Comparison of ENCODE assay signal across 13 mouse cellular contexts in the genomic region with DNA sequence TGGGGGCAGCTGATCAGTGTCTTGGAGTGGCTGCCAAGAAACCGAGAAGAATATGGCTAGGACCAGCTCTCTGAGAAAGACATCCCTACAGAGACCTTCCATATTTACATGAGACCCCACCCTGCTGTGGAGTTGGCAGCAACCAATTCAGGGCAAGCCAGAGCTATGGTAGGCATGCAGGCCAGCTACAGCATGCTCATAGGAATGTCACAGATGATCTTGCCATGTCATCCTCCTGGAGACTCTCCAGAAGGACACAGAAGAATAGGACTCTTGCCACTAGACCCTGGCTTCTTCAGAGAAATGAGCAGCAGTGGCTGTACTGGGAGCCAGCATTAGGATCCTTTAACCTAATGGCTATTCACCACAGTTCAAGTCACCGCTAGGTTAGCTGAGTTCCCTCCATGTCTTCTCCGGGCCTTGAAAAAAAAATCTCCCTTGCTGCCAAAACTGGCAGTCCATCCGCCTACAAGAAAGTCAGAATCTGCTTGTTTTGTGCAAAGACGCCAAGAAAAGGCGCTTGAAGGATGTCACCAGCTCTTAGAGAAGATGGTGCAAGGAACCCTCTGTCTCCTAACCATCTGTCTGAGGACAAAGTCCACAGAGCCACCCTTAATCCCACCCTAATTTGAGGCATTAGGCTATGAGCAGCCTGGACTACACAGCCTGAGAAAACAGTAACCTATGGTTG. TPM values are rescaled to one million over a fixed set of nuclear protein-coding genes. Genes with fewer than 3 reads are reported as not detected.
DNase-seq lines count a peak whose midpoint lies in the region; ATAC-seq lines count a peak whose summit lies in the region.
"Had no signal": no experiment of that assay in that cellular context is flagged by ENCODE, and none has a peak within 500 bp of the region (broad histone marks: within the 10 kb centered on the region; RNA-seq: fewer than 3 reads in every experiment).

No protein-coding gene starts in this region.

- no peaks in the 10 kb centered on the region for H3K36me3 ChIP-seq in forebrain, embryonic 11.5 days (ENCODE audit: control insufficient read depth, insufficient read depth, low read length)
- H3K36me3 ChIP-seq in forebrain, embryonic 16.5 days (ENCODE audit: control insufficient read depth, insufficient read depth) = no peaks in the 10 kb centered on the region
- H3K36me3 ChIP-seq: hindbrain, embryonic 15.5 days; stomach, embryonic 15.5 days had no signal

- H3K27me3 ChIP-seq in forebrain, embryonic 11.5 days (ENCODE audit: control insufficient read depth, insufficient read depth, low read length) = no peaks in the 10 kb centered on the region
- H3K27me3 ChIP-seq in forebrain, embryonic 16.5 days (replicated peaks; ENCODE audit: control insufficient read depth, insufficient read depth, low read length) = no peaks in the 10 kb centered on the region
- H3K27me3 ChIP-seq: hindbrain, embryonic 15.5 days; stomach, embryonic 15.5 days had no signal

- H3K4me3 ChIP-seq in forebrain, embryonic 11.5 days (ENCODE audit: low read depth, low read length) = no peak overlapping the region
- H3K4me3 ChIP-seq in forebrain, embryonic 16.5 days (replicated peaks; ENCODE audit: low read length) = no peak overlapping the region
- H3K4me3 ChIP-seq: hindbrain, embryonic 15.5 days; megakaryocyte, embryonic 14.5 days; stomach, embryonic 15.5 days had no signal

- peaks cover 3% of the 10 kb centered on the region; the same call in 1 of the 2 replicates for H3K4me1 ChIP-seq in forebrain, embryonic 11.5 days (replicated peaks; ENCODE audit: control insufficient read depth, insufficient read depth, low read length)
- H3K4me1 ChIP-seq in forebrain, embryonic 16.5 days (replicated peaks; ENCODE audit: control insufficient read depth, insufficient read depth, low read length) = peaks cover 4% of the 10 kb centered on the region
- H3K4me1 ChIP-seq: stomach, embryonic 15.5 days had no signal

- DNase-seq in forebrain, embryonic 11.5 days (ENCODE audit: low spot score) = peak; percentile 44
- peak; percentile 23 for DNase-seq in layer of hippocampus, adult 8-10 months (ENCODE audit: low spot score in 2 of 2)
- DNase-seq in layer of hippocampus, adult 9-10 months (ENCODE audit: low spot score) = no peak
- DNase-seq in 3T3-L1 (ENCODE audit: low read depth, low spot score) = peak; percentile 32
- DNase-seq in cerebellum, postnatal 14 days = peak; percentile 63 to 73
- no peak for DNase-seq in kidney, adult 9 months
- no peak for DNase-seq in adrenal gland, postnatal 36 days

- no peak overlapping the region for H3K27ac ChIP-seq in forebrain, embryonic 11.5 days (ENCODE audit: low read depth, low read length)
- no peak overlapping the region for H3K27ac ChIP-seq in forebrain, embryonic 16.5 days (ENCODE audit: low read length)
- H3K27ac ChIP-seq: hindbrain, embryonic 15.5 days; liver, embryonic 14.5 days; stomach, embryonic 15.5 days had no signal

- 0 out of 2 replicates have a peak, but pooled peaks have one; percentile 21 for ATAC-seq in forebrain, embryonic 11.5 days (replicated peaks; ENCODE audit: low FRiP score)
- no peak for ATAC-seq in forebrain, embryonic 16.5 days

- no peaks in the 10 kb centered on the region for H3K9me3 ChIP-seq in forebrain, embryonic 11.5 days (ENCODE audit: control insufficient read depth, low read length)
- H3K9me3 ChIP-seq in forebrain, embryonic 16.5 days (ENCODE audit: control insufficient read depth, low read length) = no peaks in the 10 kb centered on the region
- H3K9me3 ChIP-seq: G1E; hindbrain, embryonic 15.5 days; megakaryocyte, embryonic 14.5 days; stomach, embryonic 15.5 days had no signal

- H3K9ac ChIP-seq in forebrain, embryonic 11.5 days (ENCODE audit: low read length) = no peak overlapping the region
- H3K9ac ChIP-seq in forebrain, embryonic 16.5 days (replicated peaks; ENCODE audit: low read depth, low read length) = no peak overlapping the region
- H3K9ac ChIP-seq: hindbrain, embryonic 15.5 days; liver, embryonic 14.5 days; stomach, embryonic 15.5 days had no signal

- WGBS in forebrain, embryonic 11.5 days = 88% methylated on average over 6 of the region's 6 CpGs
- 83% methylated on average over 6 of the region's 6 CpGs for WGBS in forebrain, embryonic 16.5 days

- H3K4me2 ChIP-seq in forebrain, embryonic 11.5 days (ENCODE audit: low read depth, low read length, severe bottlenecking) = no peak overlapping the region
- H3K4me2 ChIP-seq in forebrain, embryonic 16.5 days (ENCODE audit: low read length) = no peak overlapping the region
- H3K4me2 ChIP-seq: hindbrain, embryonic 15.5 days; stomach, embryonic 15.5 days had no signal

RNA-seq across cellular contexts. Expression of a gene that starts 43.0 kb away (rescaled TPM):
- 93.7 and 98.9 TPM in 2 replicates for polyA plus RNA-seq in forebrain, embryonic 11.5 days (2014; fragmentation: Nextera tagmentation; extraction: Ambion mirVana)
- 145 and 168 TPM in 2 replicates for polyA plus RNA-seq in forebrain, embryonic 16.5 days (2015; fragmentation: Nextera tagmentation; extraction: Ambion mirVana)
- total RNA-seq in layer of hippocampus, adult 8-10 months (2022) = 10 to 100 TPM; 68.3 to 73.7 (median 71.1) TPM
- 10 to 100 TPM; 27.2 to 37.5 TPM for total RNA-seq in adrenal gland, postnatal 36 days (2021)

Comparison
In these comparisons a context has a peak if more than half of its experiments do, and no peak if none do; other contexts are left out.
1. DNase-seq: peak in forebrain, embryonic 11.5 days (single experiment), layer of hippocampus, adult 8-10 months (2 of 2), 3T3-L1 (single experiment) and cerebellum, postnatal 14 days (2 of 2); none in layer of hippocampus, adult 9-10 months (single experiment), kidney, adult 9 months (single experiment) and adrenal gland, postnatal 36 days (0 of 2).